Mouse (Mus musculus): ENCODE measurements around the gene 1700003H04Rik. TPM values are rescaled to one million over a fixed set of nuclear protein-coding genes. Genes with fewer than 3 reads are reported as not detected.

Gene 1700003H04Rik
- polyA plus RNA-seq, 1 experiment: not detected

GRCm38 (mm10) chr3:124585761-124586160 lies 4.9 kb upstream of the 1700003H04Rik start:
- no peaks in the 10 kb centered on the region for H3K27me3 ChIP-seq (replicated peaks; ENCODE audit: control insufficient read depth, insufficient read depth, low read length)
- no peaks in the 10 kb centered on the region for H3K4me1 ChIP-seq (ENCODE audit: control insufficient read depth, insufficient read depth, low read length)
- 81% methylated on average over 2 of the region's 2 CpGs for WGBS
- H3K27ac ChIP-seq (ENCODE audit: insufficient read depth, low read depth, low read length): no peak overlapping the region
- no peak overlapping the region for H3K4me3 ChIP-seq (ENCODE audit: insufficient read depth, low read depth, low read length)
- no peak for TF ChIP-seq CTCF (conservative IDR thresholded peaks at IDR 0.05; ENCODE audit: insufficient read depth, insufficient read length, low read depth, low read length)
- no peak for TF ChIP-seq POLR2A (IDR thresholded peaks at IDR 0.05; ENCODE audit: low read depth, low read length)
- H3K36me3 ChIP-seq (ENCODE audit: control insufficient read depth, insufficient read depth, low read length): no peaks in the 10 kb centered on the region
- no peak for DNase-seq

GRCm38 (mm10) chr3:124557317-124557716 lies 23.6 kb downstream of the 1700003H04Rik start:
- H3K4me3 ChIP-seq (ENCODE audit: insufficient read depth, low read depth, low read length): no peak overlapping the region
- TF ChIP-seq CTCF (conservative IDR thresholded peaks at IDR 0.05; ENCODE audit: insufficient read depth, insufficient read length, low read depth, low read length) (no peak), POLR2A (IDR thresholded peaks at IDR 0.05; ENCODE audit: low read depth, low read length) (no peak)
- DNase-seq: no peak
- 94% methylated on average over 2 of the region's 2 CpGs for WGBS
- H3K36me3 ChIP-seq (ENCODE audit: control insufficient read depth, insufficient read depth, low read length): no peaks in the 10 kb centered on the region
- no peak overlapping the region for H3K27ac ChIP-seq (ENCODE audit: insufficient read depth, low read depth, low read length)
- no peaks in the 10 kb centered on the region for H3K4me1 ChIP-seq (ENCODE audit: control insufficient read depth, insufficient read depth, low read length)
- H3K27me3 ChIP-seq (replicated peaks; ENCODE audit: control insufficient read depth, insufficient read depth, low read length): no peaks in the 10 kb centered on the region

- H3K4me1 ChIP-seq (ENCODE audit: control insufficient read depth, insufficient read depth, low read length): no peaks in the 10 kb centered on the region
- H3K27me3 ChIP-seq (replicated peaks; ENCODE audit: control insufficient read depth, insufficient read depth, low read length): no peaks in the 10 kb centered on the region
- H3K4me3 ChIP-seq (ENCODE audit: insufficient read depth, low read depth, low read length): no peak overlapping the region
- no peaks in the 10 kb centered on the region for H3K36me3 ChIP-seq (ENCODE audit: control insufficient read depth, insufficient read depth, low read length)
- TF ChIP-seq CTCF (conservative IDR thresholded peaks at IDR 0.05; ENCODE audit: insufficient read depth, insufficient read length, low read depth, low read length): no peak
- TF ChIP-seq POLR2A (IDR thresholded peaks at IDR 0.05; ENCODE audit: low read depth, low read length): no peak
- DNase-seq: no peak
- no peak overlapping the region for H3K27ac ChIP-seq (ENCODE audit: insufficient read depth, low read depth, low read length)
Measured at GRCm38 (mm10) chr3:124555963-124556362, 24.9 kb downstream of the 1700003H04Rik start.

- no peak overlapping the region for H3K4me3 ChIP-seq (ENCODE audit: insufficient read depth, low read depth, low read length)
- H3K27me3 ChIP-seq (replicated peaks; ENCODE audit: control insufficient read depth, insufficient read depth, low read length): no peaks in the 10 kb centered on the region
- no peak overlapping the region for H3K27ac ChIP-seq (ENCODE audit: insufficient read depth, low read depth, low read length)
- no peaks in the 10 kb centered on the region for H3K36me3 ChIP-seq (ENCODE audit: control insufficient read depth, insufficient read depth, low read length)
- no peak for DNase-seq
- H3K4me1 ChIP-seq (ENCODE audit: control insufficient read depth, insufficient read depth, low read length): no peaks in the 10 kb centered on the region
- 68% methylated on average over 2 of the region's 2 CpGs for WGBS
- no peak for TF ChIP-seq CTCF (conservative IDR thresholded peaks at IDR 0.05; ENCODE audit: insufficient read depth, insufficient read length, low read depth, low read length)
- no peak for TF ChIP-seq POLR2A (IDR thresholded peaks at IDR 0.05; ENCODE audit: low read depth, low read length)
Measured at GRCm38 (mm10) chr3:124555092-124555491, 25.8 kb downstream of the 1700003H04Rik start.

GRCm38 (mm10) chr3:124548898-124549297 lies 32.0 kb downstream of the 1700003H04Rik start:
- no peak for TF ChIP-seq CTCF (conservative IDR thresholded peaks at IDR 0.05; ENCODE audit: insufficient read depth, insufficient read length, low read depth, low read length)
- TF ChIP-seq POLR2A (IDR thresholded peaks at IDR 0.05; ENCODE audit: low read depth, low read length): no peak
- no peaks in the 10 kb centered on the region for H3K4me1 ChIP-seq (ENCODE audit: control insufficient read depth, insufficient read depth, low read length)
- WGBS: 29% methylated on average over 10 of the region's 10 CpGs
- no peak overlapping the region for H3K4me3 ChIP-seq (ENCODE audit: insufficient read depth, low read depth, low read length)
- no peaks in the 10 kb centered on the region for H3K27me3 ChIP-seq (replicated peaks; ENCODE audit: control insufficient read depth, insufficient read depth, low read length)
- no peak for DNase-seq
- no peak overlapping the region for H3K27ac ChIP-seq (ENCODE audit: insufficient read depth, low read depth, low read length)
- no peaks in the 10 kb centered on the region for H3K36me3 ChIP-seq (ENCODE audit: control insufficient read depth, insufficient read depth, low read length)

GRCm38 (mm10) chr3:124538260-124538659 lies 42.6 kb downstream of the 1700003H04Rik start:
- Histone ChIP-seq H3K27ac (ENCODE audit: insufficient read depth, low read depth, low read length) (no peak overlapping the region), H3K4me3 (ENCODE audit: insufficient read depth, low read depth, low read length) (no peak overlapping the region), H3K36me3 (ENCODE audit: control insufficient read depth, insufficient read depth, low read length) (no peaks in the 10 kb centered on the region), H3K4me1 (ENCODE audit: control insufficient read depth, insufficient read depth, low read length) (no peaks in the 10 kb centered on the region), H3K27me3 (replicated peaks; ENCODE audit: control insufficient read depth, insufficient read depth, low read length) (no peaks in the 10 kb centered on the region)
- TF ChIP-seq CTCF (conservative IDR thresholded peaks at IDR 0.05; ENCODE audit: insufficient read depth, insufficient read length, low read depth, low read length) (no peak), POLR2A (IDR thresholded peaks at IDR 0.05; ENCODE audit: low read depth, low read length) (no peak)
- WGBS: 68% methylated on average over 2 of the region's 2 CpGs
- no peak for DNase-seq

- Histone ChIP-seq H3K36me3 (ENCODE audit: control insufficient read depth, insufficient read depth, low read length) (no peaks in the 10 kb centered on the region), H3K4me3 (ENCODE audit: insufficient read depth, low read depth, low read length) (no peak overlapping the region), H3K27ac (ENCODE audit: insufficient read depth, low read depth, low read length) (no peak overlapping the region), H3K4me1 (ENCODE audit: control insufficient read depth, insufficient read depth, low read length) (no peaks in the 10 kb centered on the region), H3K27me3 (replicated peaks; ENCODE audit: control insufficient read depth, insufficient read depth, low read length) (no peaks in the 10 kb centered on the region)
- WGBS: 44% methylated on average over 1 of the region's 1 CpGs
- TF ChIP-seq CTCF (conservative IDR thresholded peaks at IDR 0.05; ENCODE audit: insufficient read depth, insufficient read length, low read depth, low read length) (no peak), POLR2A (IDR thresholded peaks at IDR 0.05; ENCODE audit: low read depth, low read length) (no peak)
- DNase-seq: no peak
Measured at GRCm38 (mm10) chr3:124536602-124537001, 44.3 kb downstream of the 1700003H04Rik start.

GRCm38 (mm10) chr3:124518786-124519185 lies 62.1 kb downstream of the 1700003H04Rik start:
- Histone ChIP-seq H3K4me1 (ENCODE audit: control insufficient read depth, insufficient read depth, low read length) (no peaks in the 10 kb centered on the region), H3K4me3 (ENCODE audit: insufficient read depth, low read depth, low read length) (no peak overlapping the region), H3K27ac (ENCODE audit: insufficient read depth, low read depth, low read length) (no peak overlapping the region), H3K36me3 (ENCODE audit: control insufficient read depth, insufficient read depth, low read length) (no peaks in the 10 kb centered on the region), H3K27me3 (replicated peaks; ENCODE audit: control insufficient read depth, insufficient read depth, low read length) (no peaks in the 10 kb centered on the region)
- DNase-seq: no peak
- 76% methylated on average over 2 of the region's 2 CpGs for WGBS
- TF ChIP-seq CTCF (conservative IDR thresholded peaks at IDR 0.05; ENCODE audit: insufficient read depth, insufficient read length, low read depth, low read length): no peak
- TF ChIP-seq POLR2A (IDR thresholded peaks at IDR 0.05; ENCODE audit: low read depth, low read length): no peak

Other genes with a start within 250 kb of the 1700003H04Rik start
- gene 1700006A11Rik, start 155.1 kb downstream of the 1700003H04Rik start, polyA plus RNA-seq (2012; rRNA removed): not detected in 2 replicates